Mouse (Mus musculus) heart, embryonic 16.5 days (tissue): ENCODE data around the gene Rab5c. TPM values are rescaled to one million over a fixed set of nuclear protein-coding genes. Genes with fewer than 3 reads are reported as not detected.

Experiments
- ATAC-seq: fragments of 200-750 bp; cut with Nextera tagmentation; replicated peaks from 2 replicates; pipeline ENCODE4 v1.8.0; 2017; ENCODE audit warnings: moderate number of reproducible peaks; ENCODE audit not compliant: insufficient read depth, low FRiP score; ENCODE audit errors: extremely low read depth
- H3K27ac ChIP-seq: fragments of 300-500 bp; sonication (generic); 2 replicates; pipeline ENCODE4 v1.5.1; 2014; ENCODE audit warnings: mild to moderate bottlenecking, low read length, control low read depth, moderate library complexity
- H3K27me3 ChIP-seq: fragments of 300-500 bp; sonication (generic); 2 replicates; pipeline ENCODE4 v1.6.1; 2014; ENCODE audit warnings: low read length, mixed read lengths; ENCODE audit not compliant: control insufficient read depth, insufficient read depth
- H3K36me3 ChIP-seq: fragments of 300-500 bp; sonication (generic); 2 replicates; pipeline ENCODE4 v1.6.1; 2014; ENCODE audit not compliant: control insufficient read depth, insufficient read depth
- H3K4me1 ChIP-seq: fragments of 300-500 bp; sonication (generic); 2 replicates; pipeline ENCODE4 v1.6.1; 2014; ENCODE audit warnings: low read length, mixed read lengths; ENCODE audit not compliant: control insufficient read depth, insufficient read depth
- H3K4me2 ChIP-seq: fragments of 300-500 bp; sonication (generic); 2 replicates; pipeline ENCODE4 v1.6.1; 2014; ENCODE audit warnings: low read depth, mild to moderate bottlenecking, control low read depth, low read length
- H3K4me3 ChIP-seq: fragments of 300-500 bp; sonication (generic); 2 replicates; pipeline ENCODE4 v1.5.1; 2014; ENCODE audit warnings: mild to moderate bottlenecking, control low read depth, low read length
- H3K9ac ChIP-seq: fragments of 300-500 bp; sonication (generic); 2 replicates; pipeline ENCODE4 v1.6.1; 2014; ENCODE audit warnings: low read length, control low read depth
- H3K9me3 ChIP-seq: fragments of 300-500 bp; sonication (generic); replicated peaks from 2 replicates; pipeline ENCODE4 v1.6.1; 2016; ENCODE audit warnings: low read length; ENCODE audit not compliant: control insufficient read depth
- WGBS: fragments of 180-500 bp; shearing (Covaris S2); extraction: QIAGEN DNeasy Blood & Tissue Kit; methylation state at CpG from one replicate; pipeline ENCODE4 v1.1.7; 2014; 5-methylcytosine and 5-hydroxymethylcytosine counted together
- polyA plus RNA-seq: library from polyadenylated mRNA; unstranded; fragments of >200 nt; fragmentation: Nextera tagmentation; extraction: Ambion mirVana; gene quantifications from 2 replicates; pipeline ENCODE4 v1.2.1, GENCODE M21; 2015

Rab5c gene
- polyA plus RNA-seq, 1 experiment from 2014 or later = 19.9 TPM

DNA sequence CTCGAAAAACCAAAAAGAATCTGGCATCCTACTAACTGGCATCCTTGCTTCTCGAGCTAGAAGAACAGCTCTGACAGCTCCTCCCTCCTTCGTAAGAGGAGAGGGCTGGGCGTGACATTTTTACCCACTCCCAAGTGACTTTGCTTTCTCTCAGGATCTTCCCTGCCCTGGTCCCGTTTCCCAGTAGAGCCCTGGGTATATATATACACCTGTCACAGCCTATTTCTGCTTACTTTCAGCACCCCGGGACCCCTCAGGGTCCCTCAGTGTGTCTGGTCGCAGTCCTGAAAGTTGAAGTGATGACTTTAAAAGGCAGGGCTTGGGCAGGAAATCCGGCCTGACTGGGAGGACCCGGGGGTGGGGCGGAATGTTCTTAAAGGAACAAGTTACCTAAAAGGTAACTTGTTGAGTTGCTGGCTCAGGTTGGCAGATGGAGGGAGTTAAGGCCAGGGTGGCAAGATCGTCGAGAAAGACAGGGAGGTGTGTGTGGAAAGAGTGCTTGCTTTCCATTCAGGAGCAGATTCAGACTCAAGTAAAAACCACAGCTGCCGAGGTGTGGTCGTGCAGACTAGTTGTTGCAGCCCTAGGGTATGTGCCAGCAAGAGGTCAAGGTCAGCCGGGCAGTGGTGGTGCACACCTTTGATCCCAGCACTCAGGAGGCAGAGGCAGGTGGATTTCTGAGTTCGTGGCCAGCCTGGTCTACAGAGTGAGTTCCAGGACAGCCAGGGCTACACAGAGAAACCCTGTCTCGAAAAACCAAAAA, 32.8 kb upstream of the Rab5c start, which contains the start of gene Ghdc:
Ghdc (minus strand) TSS at position 312 of the 763 bp plus-strand sequence.
- peaks cover 9% of the 10 kb centered on the region; the same call in 1 of the 2 replicates for H3K4me1 ChIP-seq
- H3K4me2 ChIP-seq = peak within 1 kb of the TSS; percentile 75
- no peaks in the 10 kb centered on the region for H3K27me3 ChIP-seq
- peak within 1 kb of the TSS; percentile 68 for H3K27ac ChIP-seq
- ATAC-seq = peak; percentile 76
- H3K36me3 ChIP-seq = 0 out of 2 replicates have a peak, but pooled peaks cover 2% of the 10 kb centered on the region
- peak within 1 kb of the TSS; percentile 68 for H3K4me3 ChIP-seq
- peak within 1 kb of the TSS; percentile 83 for H3K9ac ChIP-seq
- no peaks in the 10 kb centered on the region for H3K9me3 ChIP-seq
- 11% methylated on average over 17 of the region's 17 CpGs for WGBS

DNA sequence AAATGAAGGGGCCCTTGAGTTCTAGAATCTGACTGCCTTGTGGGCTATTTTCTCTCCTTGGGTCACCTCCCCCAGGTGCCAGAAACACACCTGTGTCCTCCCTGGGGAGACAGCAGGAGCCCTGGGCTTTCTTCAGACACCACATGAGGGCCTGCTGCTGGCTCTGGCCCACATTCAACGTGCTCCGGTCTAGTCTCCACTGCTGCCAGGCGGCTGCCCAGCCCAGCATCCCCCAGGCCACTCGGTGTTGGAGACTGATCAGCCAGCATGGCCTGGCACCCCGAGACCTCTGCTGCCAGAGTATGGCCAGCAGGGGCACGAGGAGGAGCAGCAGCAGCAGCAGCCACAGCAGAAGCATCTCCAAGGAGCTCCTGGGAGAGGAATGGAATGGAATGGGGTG, 32.0 kb upstream of the Rab5c start:
- 47% methylated on average over 6 of the region's 6 CpGs for WGBS
- H3K4me3 ChIP-seq = peak overlapping the region; percentile 68
- no peaks in the 10 kb centered on the region for H3K27me3 ChIP-seq
- no peak for ATAC-seq
- H3K4me2 ChIP-seq = peak overlapping the region; percentile 75
- 0 out of 2 replicates have a peak, but pooled peaks cover 2% of the 10 kb centered on the region for H3K36me3 ChIP-seq
- H3K9me3 ChIP-seq = no peaks in the 10 kb centered on the region
- peak overlapping the region; percentile 83 for H3K9ac ChIP-seq
- H3K4me1 ChIP-seq = peaks cover 9% of the 10 kb centered on the region; the same call in 1 of the 2 replicates
- no peak overlapping the region for H3K27ac ChIP-seq

DNA sequence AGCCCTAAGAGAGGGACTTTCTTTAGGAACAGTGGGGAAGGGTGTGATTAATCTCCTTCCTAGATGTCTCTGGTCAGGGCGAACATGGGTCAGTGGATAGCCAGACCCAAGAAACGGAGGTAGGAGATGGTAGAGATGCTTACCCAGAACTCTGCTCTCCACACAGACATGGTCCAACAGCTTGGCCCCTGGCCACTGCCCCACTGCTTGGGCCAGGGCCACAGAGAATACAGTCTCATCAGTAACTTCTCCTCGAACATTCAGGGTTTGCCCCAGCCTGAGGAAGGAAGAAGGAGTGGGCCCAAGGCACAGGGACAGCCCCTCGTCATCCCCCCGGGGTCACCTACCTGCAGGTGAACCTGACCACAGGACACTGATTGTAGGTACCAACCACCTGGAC, 29.9 kb upstream of the Rab5c start:
- Histone ChIP-seq H3K27me3 (peaks cover 2% of the 10 kb centered on the region), H3K4me1 (peaks cover 9% of the 10 kb centered on the region; the same call in 1 of the 2 replicates), H3K4me3 (no peak overlapping the region), H3K9ac (no peak overlapping the region), H3K9me3 (no peaks in the 10 kb centered on the region), H3K36me3 (0 out of 2 replicates have a peak, but pooled peaks cover 2% of the 10 kb centered on the region), H3K27ac (no peak overlapping the region), H3K4me2 (no peak overlapping the region)
- WGBS = 79% methylated on average over 5 of the region's 5 CpGs
- ATAC-seq = no peak

DNA sequence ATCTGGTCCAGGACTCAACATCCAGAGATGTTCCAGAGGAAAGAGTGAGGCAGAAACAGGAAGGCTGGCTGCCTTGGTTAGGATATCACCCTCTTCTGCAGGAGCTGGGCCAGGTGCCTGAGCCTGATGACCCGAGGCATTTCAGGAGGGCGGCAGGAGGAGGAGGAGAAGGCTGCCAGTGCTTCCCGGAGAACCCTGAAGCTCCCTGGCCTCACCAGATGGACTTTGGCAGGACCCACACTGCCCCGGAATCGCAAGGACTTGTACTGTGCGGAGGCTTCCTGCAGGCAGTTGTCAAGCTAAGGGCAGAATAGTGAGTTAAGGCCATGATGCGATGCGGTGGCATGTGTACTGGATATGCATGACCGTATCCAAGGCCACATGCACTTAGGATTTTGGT, 28.7 kb upstream of the Rab5c start:
- Histone ChIP-seq H3K4me2 (no peak overlapping the region), H3K27me3 (peaks cover 9% of the 10 kb centered on the region), H3K36me3 (0 out of 2 replicates have a peak, but pooled peaks cover 2% of the 10 kb centered on the region), H3K4me3 (no peak overlapping the region), H3K9me3 (no peaks in the 10 kb centered on the region), H3K4me1 (peaks cover 12% of the 10 kb centered on the region), H3K9ac (no peak overlapping the region), H3K27ac (no peak overlapping the region)
- ATAC-seq = no peak
- WGBS = 82% methylated on average over 9 of the region's 9 CpGs

DNA sequence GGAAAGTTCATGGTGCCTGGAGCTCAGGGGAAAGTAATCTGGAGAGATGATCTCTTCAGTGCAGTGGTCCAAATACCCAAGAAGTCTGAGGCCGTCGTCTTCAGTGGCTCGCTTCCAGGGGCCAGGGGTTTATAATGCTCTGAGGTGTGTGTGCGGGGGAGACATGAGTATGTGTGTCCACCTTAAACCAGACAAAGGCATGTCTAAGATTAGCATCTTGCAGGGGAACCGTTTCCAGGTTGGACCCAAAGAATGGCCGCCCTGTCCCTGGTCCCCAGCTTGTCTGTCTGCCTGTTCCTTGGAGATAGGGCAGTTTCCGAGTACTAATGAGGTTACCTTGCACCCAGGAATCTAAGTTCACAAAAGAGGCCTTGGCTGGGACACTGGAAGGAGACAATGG, 24.8 kb upstream of the Rab5c start, which contains the start of gene Hcrt:
Hcrt (minus strand) TSS at position 101 of the 400 bp plus-strand sequence.
- Histone ChIP-seq H3K36me3 (0 out of 2 replicates have a peak, but pooled peaks cover 2% of the 10 kb centered on the region), H3K27ac (no peak within 1 kb of the TSS), H3K4me3 (peak within 1 kb of the TSS; percentile 62), H3K4me2 (peak within 1 kb of the TSS; percentile 89), H3K27me3 (peaks cover 35% of the 10 kb centered on the region), H3K4me1 (peaks cover 10% of the 10 kb centered on the region; the same call in 1 of the 2 replicates), H3K9me3 (no peaks in the 10 kb centered on the region), H3K9ac (peak within 1 kb of the TSS; percentile 65)
- no peak for ATAC-seq
- 80% methylated on average over 7 of the region's 7 CpGs for WGBS

DNA sequence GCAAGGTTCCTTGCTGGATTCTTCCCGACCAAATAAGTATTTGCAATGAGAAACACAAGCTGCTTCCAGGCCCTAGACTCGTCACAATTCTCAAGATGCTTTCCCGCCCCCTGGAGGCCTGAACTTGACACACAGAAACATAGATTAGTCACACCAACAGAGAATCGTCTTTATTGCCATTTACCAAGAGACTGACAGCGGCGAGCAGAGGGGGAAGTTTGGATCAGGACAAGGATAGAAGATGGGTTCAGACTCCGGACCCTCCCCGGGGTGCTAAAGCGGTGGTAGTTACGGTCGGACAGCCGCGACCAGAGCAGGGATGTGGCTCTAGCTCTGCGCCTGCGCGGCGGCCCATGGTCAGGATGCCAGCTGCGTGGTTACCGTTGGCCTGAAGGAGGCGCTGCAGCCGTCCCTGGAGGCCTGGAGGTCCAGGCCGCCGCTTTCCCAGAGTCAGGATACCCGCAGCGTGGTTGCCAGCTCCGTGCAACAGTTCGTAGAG, 23.6 kb upstream of the Rab5c start:
- ATAC-seq = peak; percentile 64
- Histone ChIP-seq H3K27ac (no peak overlapping the region), H3K9me3 (no peaks in the 10 kb centered on the region), H3K4me3 (peak overlapping the region; percentile 62), H3K9ac (peak overlapping the region; percentile 65), H3K27me3 (peaks cover 40% of the 10 kb centered on the region), H3K4me2 (peak overlapping the region; percentile 89), H3K36me3 (0 out of 2 replicates have a peak, but pooled peaks cover 2% of the 10 kb centered on the region), H3K4me1 (peaks cover 10% of the 10 kb centered on the region; the same call in 1 of the 2 replicates)
- WGBS = under 1% methylated on average over 27 of the region's 27 CpGs

DNA sequence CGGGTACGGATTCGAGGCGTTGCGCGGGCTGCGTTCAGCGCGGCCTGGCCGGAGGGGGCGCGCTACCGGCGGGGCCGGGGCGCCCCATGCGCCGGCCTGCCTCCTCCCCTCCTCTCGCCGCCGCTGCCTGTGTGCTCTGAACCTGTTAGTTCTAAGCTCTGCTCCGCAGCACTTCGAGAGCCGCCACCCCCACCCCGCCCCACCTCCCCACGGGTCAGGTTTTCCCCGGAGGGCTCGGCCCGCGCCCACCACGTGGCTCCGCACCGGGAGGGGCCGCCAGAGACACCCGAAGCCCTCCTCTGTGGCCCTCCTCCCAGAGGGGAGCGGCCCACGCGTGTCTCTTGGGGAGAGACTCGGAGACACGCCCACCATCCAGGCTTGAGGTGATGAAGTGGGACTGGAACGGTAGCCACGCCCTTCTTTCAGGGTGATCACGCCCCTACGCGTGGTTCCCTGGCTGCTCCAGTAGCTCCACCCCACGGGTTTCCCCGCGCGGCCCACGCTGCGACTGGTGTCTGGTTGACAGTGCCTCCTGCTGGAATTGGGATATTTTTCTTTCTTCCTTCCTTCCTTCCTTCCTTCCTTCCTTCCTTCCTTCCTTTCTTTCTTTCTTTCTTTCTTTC, 21.7 kb upstream of the Rab5c start, which contains the start of gene Kcnh4:
Kcnh4 (minus strand) TSS at position 332 of the 623 bp plus-strand sequence.
- peaks cover 47% of the 10 kb centered on the region for H3K27me3 ChIP-seq
- WGBS = 2% methylated on average over 45 of the region's 51 CpGs

DNA sequence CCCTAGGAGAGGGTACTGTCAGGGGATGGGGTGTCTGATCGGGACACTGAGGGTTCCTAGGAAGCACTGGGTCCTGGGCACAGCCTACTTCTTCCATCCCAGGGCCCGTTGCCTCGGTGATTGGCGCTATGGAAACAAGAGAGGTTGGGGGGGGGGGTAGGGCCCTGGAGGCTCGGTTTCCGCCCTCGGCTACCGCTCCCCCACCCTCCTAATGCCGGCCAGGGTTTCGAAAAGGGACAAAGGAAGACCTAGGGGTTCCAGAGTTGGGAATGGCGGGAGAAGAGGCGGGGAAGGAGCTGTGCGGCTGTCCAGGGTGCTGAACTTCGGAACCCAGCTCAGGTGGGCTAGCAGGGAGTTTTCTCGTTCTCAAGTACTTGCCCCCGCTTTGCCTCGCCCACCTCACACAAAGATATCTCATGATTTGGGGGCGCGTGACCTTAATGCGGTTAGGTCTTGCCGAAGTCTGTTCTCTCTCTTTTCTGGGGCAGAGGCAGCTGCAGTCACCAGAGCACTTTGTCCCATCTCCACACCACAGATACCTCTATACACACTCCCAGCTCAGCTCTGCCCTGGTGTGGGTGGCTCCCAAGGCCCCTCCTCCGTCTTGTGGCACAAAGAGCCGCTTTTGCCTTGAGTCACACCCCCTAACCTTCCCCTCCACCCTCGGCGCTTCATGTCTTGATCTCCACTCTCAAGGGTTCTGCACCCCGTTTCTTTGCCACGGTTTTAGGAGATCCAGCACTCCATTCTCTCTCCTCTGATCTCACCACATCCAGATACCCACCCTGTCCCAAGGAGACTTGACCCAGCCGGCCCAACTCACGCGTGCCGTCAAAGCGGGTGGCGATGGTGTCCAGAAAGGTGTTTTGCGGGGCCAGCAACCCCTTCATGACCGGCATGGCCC, 20.9 kb upstream of the Rab5c start:
- Histone ChIP-seq H3K27me3 (peaks cover 47% of the 10 kb centered on the region), H3K27ac (no peak overlapping the region), H3K9me3 (no peaks in the 10 kb centered on the region), H3K4me3 (peak overlapping the region; percentile 20), H3K36me3 (no peaks in the 10 kb centered on the region), H3K9ac (no peak overlapping the region), H3K4me2 (peak overlapping the region; percentile 59), H3K4me1 (peaks cover 10% of the 10 kb centered on the region; the same call in 1 of the 2 replicates)
- no peak for ATAC-seq
- 1% methylated on average over 35 of the region's 35 CpGs for WGBS

More for the DNA sequence above, 21.7 kb upstream of the Rab5c start, which contains the start of gene Kcnh4:
- Histone ChIP-seq H3K36me3 (no peaks in the 10 kb centered on the region), H3K9me3 (no peaks in the 10 kb centered on the region), H3K9ac (no peak within 1 kb of the TSS), H3K4me1 (peaks cover 10% of the 10 kb centered on the region; the same call in 1 of the 2 replicates), H3K27ac (no peak within 1 kb of the TSS), H3K4me2 (peak within 1 kb of the TSS; percentile 59), H3K4me3 (peak within 1 kb of the TSS; percentile 20)
- ATAC-seq = no peak
